Mouse (Mus musculus): ENCODE data around the gene Vmo1.
"Not testable (repeated sequence)": the region's sequence is repeated elsewhere in the genome, so short reads cannot be mapped to it uniquely, and the experiment has no call there.

Vmo1 gene

GRCm38 (mm10) chr11:70514288-70514687 is at the start of gene Vmo1:
Gene Vmo1, minus strand, starts transcription at chr11:70514616.
- no peak for DNase-seq (ENCODE audit: low read depth, low spot score)

- peak; percentile 26 for DNase-seq (ENCODE audit: low read depth, low spot score)
These were observed 49.3 kb upstream of the Vmo1 start for GRCm38 (mm10) chr11:70563470-70564275.

DNA sequence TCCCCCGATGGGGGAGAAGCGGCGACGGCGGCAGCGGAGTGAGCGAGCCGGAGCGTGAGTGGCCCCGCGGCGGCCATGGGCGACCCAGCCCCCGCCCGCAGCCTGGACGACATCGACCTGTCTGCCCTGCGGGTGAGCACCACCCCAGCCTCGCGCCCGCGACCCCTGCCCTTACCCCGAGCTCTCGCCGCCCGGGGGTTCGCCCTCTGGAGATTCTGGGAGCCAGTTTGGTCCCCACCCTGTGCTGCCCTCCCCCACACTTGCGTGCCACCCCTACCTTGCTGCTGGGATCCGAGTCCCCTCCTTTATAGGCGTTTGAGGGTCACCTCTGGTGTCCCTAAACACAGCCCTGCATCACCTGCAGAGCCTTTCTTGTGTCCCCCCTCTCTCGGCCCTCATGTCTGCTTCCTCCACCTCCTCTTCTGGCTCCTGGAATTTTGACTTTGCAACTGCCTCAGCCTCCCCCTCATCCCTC is 48.6 kb upstream of the Vmo1 start:
- DNase-seq (ENCODE audit: low read depth, low spot score) = peak; percentile 9

DNA sequence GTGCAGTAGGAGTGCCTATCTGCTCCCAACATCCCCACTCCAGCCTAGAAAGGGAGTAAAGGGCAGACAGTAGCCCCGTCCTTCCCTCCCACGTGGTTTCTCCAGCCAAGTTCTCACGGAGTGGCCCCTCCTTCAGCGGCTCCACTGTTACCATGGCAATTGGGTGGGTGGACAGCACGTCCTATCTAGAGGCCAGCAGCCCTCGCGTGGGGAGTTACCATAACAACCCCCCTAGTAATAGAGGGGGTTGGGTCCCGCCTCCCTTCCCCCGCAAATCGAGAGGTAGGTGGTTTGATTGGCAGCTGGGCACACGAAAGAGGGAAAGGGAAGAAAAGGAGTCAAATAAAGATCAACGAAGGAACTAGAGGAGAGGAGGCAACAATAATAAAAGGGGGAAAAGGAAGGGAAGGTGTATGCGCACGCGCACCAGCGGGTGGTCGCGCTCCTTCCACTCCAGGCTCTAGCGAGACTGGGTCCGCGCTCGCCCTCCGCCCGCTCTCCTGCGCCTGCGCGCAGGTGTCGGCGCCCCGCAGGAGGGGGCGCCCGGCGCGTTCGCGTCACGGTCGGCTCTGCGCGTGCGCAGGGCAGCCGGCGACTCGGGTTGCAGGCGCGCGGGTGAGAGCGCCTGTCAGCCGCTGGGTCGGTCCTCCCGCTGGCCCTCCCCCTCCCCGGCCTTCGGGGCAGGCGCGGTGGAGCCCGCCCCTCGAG is 48.0 kb upstream of the Vmo1 start, which contains the start of gene Mink1:
Mink1 (plus strand) TSS at position 595 of the 708 bp plus-strand sequence.
- peak; percentile 93 for DNase-seq (ENCODE audit: low read depth, low spot score)

- no peak for DNase-seq (ENCODE audit: low read depth, low spot score)
These were observed 47.5 kb upstream of the Vmo1 start for GRCm38 (mm10) chr11:70561937-70562286.

GRCm38 (mm10) chr11:70557545-70557944 is 43.1 kb upstream of the Vmo1 start:
- no peak for DNase-seq (ENCODE audit: low read depth, low spot score)

- DNase-seq (ENCODE audit: low read depth, low spot score) = no peak
These were observed 39.5 kb upstream of the Vmo1 start for GRCm38 (mm10) chr11:70553940-70554339.

- no peak for DNase-seq (ENCODE audit: low read depth, low spot score)
These were observed 37.1 kb upstream of the Vmo1 start for GRCm38 (mm10) chr11:70551526-70551925.

DNA sequence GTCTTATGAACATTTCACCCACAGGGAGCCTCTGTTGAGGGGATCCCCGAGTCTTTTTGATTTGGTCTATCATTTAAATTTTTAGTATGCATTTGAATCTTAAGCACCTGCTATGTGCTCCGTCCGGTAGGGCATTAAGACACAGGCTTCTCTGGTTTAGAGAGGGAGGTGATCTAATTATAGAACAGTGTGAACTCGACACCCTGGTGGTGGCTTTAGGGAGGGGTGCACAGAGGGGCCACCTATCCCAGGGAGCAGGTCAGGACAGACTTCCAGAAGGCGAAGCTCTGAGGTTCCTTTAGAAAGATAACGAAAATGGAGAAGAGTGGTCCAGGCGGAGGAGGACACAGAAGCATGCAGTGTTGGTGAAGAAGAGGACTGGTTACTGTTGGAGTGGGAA is 30.1 kb upstream of the Vmo1 start:
- DNase-seq (ENCODE audit: low read depth, low spot score) = no peak

- DNase-seq (ENCODE audit: low read depth, low spot score) = no peak
These were observed 27.0 kb upstream of the Vmo1 start for GRCm38 (mm10) chr11:70541415-70541814.

DNA sequence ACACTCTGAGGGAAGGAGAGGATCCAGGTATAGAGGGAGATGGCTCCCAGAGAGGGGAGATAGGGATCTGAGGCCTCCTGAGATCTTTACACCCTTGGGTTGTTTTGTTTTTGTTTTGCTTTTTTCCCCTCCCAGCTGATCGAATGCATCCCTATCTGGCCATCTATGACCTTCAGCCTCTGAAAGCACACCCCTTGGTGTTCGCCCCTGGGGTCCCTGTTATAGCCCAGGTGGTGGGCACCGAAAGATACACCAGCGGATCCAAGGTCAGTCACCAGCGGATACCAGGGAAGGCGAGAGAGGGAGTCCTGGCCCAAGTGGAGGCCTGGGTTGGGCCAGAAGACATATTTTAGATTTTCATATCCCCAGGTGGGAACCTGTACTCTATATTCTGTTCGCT is 26.5 kb upstream of the Vmo1 start:
- DNase-seq (ENCODE audit: low read depth, low spot score) = no peak

DNA sequence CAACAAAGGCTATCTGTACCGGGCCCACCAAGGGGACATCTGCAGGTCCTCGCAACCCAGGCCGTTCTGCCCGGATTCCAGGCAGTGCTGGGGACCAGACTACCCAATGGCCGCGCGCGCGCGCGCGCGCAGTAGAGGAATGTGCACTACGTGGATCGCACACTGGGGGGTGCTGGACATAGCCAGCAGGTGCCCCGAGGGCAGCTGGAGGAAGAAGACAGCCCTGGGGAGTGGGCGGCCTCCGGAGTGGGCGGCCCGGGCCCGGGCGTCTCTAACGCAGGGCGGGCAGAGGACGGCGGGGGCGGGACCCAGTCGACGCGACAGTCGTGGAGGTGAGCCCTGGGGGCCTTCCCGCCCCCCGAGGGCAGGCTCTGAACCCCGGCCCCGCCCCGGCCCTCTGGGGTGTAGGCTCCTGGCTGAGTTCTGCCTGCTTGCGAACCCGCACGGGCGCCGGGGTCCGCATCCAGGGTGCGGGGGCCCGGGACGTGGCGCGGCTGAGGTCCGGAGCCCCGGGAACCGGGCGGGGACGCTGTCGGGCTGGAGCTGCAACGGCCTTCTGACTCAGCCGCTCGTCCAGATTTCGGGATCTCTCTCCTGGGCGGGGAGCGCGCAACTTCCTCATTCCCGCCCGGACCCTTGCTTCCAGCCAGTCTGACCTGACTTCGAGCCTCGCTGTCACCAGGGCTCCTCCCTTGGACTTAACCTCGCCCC is 25.6 kb upstream of the Vmo1 start, which contains the start of gene Pld2:
Pld2 (plus strand) TSS at position 188 of the 711 bp plus-strand sequence.
- peak; percentile 77 for DNase-seq (ENCODE audit: low read depth, low spot score)

GRCm38 (mm10) chr11:70539423-70539822 is 25.0 kb upstream of the Vmo1 start:
- no peak for DNase-seq (ENCODE audit: low read depth, low spot score)

DNA sequence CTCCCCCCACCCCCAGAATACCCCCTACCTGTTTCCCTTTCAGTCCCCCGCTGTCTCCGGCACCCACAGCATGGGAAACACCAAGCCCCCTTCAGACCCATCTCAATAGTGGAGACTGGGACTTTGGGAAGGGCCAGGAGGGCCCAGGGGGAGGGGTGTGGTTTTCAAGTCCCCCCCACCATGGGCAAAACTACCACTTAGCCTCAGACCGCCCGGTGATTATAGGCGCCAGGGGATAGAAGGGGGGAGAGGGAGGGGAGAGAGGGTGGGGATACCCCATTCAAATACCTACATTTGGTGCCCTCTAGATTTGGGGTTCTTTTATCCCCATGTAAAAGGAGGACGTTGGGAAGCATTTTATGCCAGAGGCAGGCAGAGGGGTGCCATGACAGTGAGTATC is 18.4 kb upstream of the Vmo1 start, which contains the start of gene Gm40193:
Gm40193 (minus strand) TSS at position 101 of the 400 bp plus-strand sequence.
- DNase-seq (ENCODE audit: low read depth, low spot score) = no peak

DNA sequence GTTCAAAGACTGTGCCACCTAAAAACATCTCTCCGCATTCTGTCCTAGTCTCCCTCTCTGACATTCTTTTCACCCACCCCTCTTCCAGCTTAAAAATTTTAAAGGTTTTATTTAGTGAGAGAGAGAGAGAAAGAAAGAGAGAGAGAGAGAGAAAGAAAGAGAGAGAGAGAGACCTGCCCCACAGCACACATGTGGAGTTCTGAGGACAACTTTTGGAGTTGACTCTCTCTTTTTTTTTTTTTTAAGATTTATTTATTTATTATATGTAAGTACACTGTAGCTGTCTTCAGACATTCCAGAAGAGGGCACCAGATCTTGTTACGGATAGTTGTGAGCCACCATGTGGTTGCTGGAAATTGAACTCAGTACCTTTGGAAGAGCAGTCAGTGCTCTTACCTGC is 16.6 kb upstream of the Vmo1 start:
- DNase-seq (ENCODE audit: low read depth, low spot score) = not testable (repeated sequence)

- no peak for DNase-seq (ENCODE audit: low read depth, low spot score)
These were observed 14.2 kb upstream of the Vmo1 start for GRCm38 (mm10) chr11:70528610-70529009.

GRCm38 (mm10) chr11:70526211-70526610 is 11.8 kb upstream of the Vmo1 start:
- no peak for DNase-seq (ENCODE audit: low read depth, low spot score)

- DNase-seq (ENCODE audit: low read depth, low spot score) = no peak
These were observed 11.3 kb upstream of the Vmo1 start for GRCm38 (mm10) chr11:70525726-70526125.

- peak; percentile 91 for DNase-seq (ENCODE audit: low read depth, low spot score)
These were observed 10.8 kb upstream of the Vmo1 start, which contains the start of gene Psmb6 for GRCm38 (mm10) chr11:70525184-70525678. Gene Psmb6, plus strand, starts transcription at chr11:70525367.

- DNase-seq (ENCODE audit: low read depth, low spot score) = no peak
These were observed 10.4 kb upstream of the Vmo1 start for GRCm38 (mm10) chr11:70524782-70525181.

- not testable (repeated sequence) for DNase-seq (ENCODE audit: low read depth, low spot score)
These were observed 9.0 kb upstream of the Vmo1 start for GRCm38 (mm10) chr11:70523306-70523989.

All from embryo, embryonic 11.5 days (tissue).